Mouse (Mus musculus) heart, adult 18-20 months (tissue): ENCODE measurements around the gene Fgl2. TPM values are rescaled to one million over a fixed set of nuclear protein-coding genes. Genes with fewer than 3 reads are reported as not detected.

Experiments used
- DNase-seq, 2 experiments: peaks; one replicate each; pipeline ENCODE4 v3.0.0; 2021 to 2022; ENCODE audit warnings: mixed read lengths in 1 of 2
- total RNA-seq, 2 experiments: library from RNA; stranded (reverse); gene quantifications; 2 replicates each; pipeline ENCODE4 v1.2.3; 2021

The Fgl2 gene
- total RNA-seq, 2 experiments from 2014 or later, result 16.5 to 22.9 TPM

DNA sequence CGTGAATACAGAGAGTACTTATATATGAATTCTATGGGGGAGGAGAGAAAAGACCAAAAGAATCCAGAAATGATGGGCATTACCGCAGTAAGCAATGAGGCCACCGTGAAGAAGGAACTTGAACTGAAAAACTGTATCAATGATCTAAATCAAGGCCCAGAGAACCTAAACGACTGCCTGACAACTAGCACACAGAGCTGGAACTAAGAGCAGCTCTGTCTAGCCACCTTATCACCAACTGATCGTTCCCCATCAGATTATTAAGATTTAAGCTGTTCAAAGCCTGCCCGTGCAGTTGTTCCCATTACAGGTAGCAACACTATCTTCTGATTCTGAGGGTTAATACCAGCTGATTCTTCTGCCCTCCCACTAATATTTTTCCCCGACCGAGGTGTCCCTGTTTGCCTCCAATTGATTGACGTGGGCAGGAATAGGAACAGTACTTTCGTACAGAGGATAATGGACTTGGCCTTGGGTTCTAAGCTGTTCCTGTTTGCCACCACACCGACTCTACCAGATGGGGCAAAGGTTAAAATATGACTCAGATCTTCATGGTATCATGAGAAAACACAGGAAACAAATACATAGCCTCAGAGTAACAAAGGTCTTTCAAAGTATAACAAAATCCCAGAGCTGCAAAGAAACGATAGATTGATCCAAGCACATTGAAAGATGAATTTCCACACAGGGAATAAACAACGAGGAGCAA lies 12.0 kb downstream of the Fgl2 start:
- DNase-seq, result no peak

DNA sequence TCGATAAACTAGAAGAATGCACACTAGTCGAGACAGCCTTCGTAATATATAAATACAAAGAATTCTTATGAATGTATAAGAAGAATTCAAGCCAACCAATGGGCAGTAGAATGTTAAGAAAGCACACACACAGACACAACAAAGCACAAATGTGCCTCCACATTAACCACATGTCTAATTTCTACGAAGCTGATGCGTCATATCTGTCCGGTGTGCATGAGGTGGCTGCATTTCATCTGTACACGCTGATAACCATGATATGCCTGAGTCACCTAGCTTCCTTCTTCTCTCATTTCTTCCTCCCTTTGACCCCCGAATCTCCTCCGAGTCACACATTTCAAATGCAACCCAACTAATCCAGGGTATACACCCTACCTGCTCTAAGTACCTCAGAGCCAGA lies 12.5 kb downstream of the Fgl2 start:
- DNase-seq, result no peak

- DNase-seq, result peak in 1 of 2 experiments; percentile 21
Measured at GRCm38 (mm10) chr5:21386432-21386831, 14.0 kb downstream of the Fgl2 start.

DNA sequence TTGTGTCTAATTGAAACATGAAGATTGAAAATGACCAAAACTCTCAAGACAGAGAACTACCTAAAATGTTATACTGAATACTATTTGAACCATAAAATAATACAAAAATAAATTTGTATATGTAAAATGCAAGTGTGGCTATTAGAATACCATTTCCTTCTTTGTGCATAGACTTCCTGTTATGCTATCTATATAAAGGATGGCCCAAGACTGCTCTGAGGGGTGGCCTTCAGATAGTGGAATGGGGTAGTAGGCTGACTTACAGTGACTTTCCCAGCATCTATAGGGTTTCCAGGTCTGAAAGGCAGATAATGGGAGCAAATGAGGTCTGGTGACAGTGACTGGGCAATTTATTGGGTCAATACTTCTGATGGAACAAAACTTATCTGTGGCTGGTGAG lies 14.9 kb downstream of the Fgl2 start:
- no peak for DNase-seq

- DNase-seq, result no peak
Measured at GRCm38 (mm10) chr5:21388855-21389254, 16.4 kb downstream of the Fgl2 start.

DNA sequence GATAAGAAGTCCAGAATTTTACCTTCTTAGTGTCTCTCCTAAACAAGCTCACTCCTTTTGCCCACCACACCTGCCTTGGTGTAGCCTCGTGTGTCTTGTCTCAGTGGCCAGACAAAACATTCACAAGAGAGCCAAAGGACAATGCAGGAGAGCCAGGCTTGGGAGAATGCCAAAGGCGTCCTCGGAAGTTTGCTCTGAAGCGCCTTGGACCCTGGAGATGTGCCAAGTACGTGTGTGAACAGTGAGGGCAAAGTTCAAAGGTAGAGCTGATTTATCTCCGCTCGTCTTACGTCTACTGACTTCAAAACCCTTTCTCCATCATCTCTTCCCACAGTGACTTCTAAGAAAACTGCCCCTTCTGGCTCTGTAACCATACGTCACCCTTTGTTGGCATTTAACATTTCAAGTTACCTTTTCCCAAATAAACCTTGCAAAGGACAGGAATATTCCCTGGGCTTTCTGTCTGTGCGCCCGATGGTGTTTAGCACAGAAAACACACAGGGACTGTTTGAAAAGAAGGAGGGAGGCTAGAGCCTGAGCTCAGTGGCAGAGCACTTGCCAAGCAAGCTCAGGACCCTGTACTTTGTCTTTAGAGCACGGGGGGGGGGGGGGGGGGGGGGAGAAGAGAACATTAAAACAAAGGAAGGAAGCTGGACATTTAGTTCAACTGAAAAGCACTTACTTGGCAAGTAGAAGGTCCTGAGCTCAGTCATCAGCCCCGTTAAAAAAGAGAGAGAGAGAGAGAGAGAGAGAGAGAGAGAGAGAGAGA lies 19.4 kb downstream of the Fgl2 start:
- no peak for DNase-seq

GRCm38 (mm10) chr5:21394562-21394961 lies 22.1 kb downstream of the Fgl2 start:
- no peak for DNase-seq

DNA sequence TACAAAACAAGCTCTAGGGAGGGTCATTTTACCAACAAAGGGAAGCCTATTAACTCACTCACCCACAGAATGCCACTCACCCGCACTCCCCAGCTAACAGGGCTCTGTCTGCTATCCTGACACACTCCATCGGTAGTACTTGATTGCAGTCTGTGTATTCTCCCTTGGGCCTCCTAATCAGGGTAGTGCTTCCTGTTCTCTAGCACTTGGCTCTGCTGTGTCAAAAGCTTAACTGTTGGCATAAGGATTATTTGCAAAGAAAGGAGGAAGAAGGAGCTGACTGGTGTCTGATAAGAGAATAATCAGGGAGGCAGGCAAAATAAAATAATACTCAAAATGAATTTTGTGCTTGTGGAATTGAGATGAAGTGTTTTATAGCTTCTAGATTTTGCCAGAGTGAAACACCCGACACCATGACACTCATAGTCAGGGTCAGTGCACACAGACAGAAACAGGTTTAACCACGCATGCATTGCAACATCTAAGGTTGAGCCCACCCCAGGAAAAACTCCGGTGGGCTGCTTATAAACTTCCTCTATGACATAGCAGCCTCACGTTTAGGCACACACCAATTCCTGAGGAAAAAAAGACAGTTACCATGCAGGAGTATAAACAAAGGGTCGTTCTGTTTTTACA lies 22.9 kb downstream of the Fgl2 start:
- peak; percentile 36 to 55 for DNase-seq

- peak in 1 of 2 experiments; percentile 55 for DNase-seq
Measured at GRCm38 (mm10) chr5:21411261-21411666, 38.8 kb downstream of the Fgl2 start.

DNA sequence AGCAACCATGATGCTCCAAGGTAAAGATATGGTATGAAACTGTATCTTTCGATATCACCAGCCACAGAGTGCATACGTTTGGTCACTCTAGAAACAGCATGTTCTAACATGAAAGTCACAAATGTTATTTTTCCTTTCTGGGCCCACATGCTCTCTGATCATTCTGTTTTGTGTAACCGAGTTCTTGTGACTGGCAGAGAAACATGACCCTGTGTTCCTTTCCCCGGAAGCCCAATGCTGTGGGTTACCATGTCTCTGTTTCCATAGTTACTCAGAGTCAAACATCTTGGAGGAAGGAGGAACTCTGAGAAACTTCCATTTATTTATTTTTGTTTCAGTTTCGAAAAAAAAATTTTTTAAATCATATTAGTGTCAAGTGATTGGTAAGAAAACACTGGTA lies 39.6 kb downstream of the Fgl2 start:
- peak in 1 of 2 experiments; percentile 14 for DNase-seq

GRCm38 (mm10) chr5:21413322-21413721 lies 40.9 kb downstream of the Fgl2 start:
- DNase-seq, result no peak

GRCm38 (mm10) chr5:21414116-21414820 lies 41.8 kb downstream of the Fgl2 start:
- no peak for DNase-seq

DNA sequence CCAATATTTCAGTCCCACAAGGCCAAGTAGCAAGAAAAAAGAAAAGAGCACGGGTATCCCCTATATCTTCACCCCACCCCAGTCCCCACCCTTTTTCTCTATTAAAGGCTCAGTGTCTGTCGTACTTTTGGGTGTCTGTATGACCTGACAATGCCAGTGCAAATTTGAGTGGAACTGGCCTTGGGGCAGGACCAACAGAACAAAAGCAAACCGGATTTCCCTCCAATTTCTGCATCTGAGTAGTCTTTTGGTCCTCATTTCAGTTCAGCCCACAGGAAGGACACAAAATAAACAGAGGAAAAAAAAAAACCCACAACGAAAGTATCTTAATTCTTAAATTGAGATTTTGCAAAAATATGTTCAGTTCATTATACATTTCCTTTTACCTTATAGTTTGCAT lies 46.2 kb downstream of the Fgl2 start:
- DNase-seq, result no peak

DNA sequence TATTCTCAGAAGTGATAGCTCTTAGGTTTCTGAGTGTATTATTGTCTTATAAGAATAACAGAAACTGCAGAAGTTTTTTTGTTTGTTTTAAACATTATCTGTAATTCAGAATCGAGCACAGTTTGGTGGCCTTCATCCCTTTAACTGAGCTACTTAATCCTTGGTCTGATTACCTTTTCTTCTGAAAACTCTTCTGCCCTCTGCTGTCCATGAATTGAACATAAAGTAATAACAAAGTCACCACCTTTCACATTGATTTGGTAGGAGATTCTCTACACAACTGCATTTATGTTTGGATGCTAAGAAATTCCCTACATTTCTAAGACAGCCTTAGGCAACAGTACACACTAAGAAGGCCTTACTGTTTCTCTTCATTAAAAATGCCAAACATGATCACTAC lies 48.2 kb downstream of the Fgl2 start:
- peak; percentile 18 to 72 for DNase-seq

- peak; percentile 94 to 98 for DNase-seq
Measured at GRCm38 (mm10) chr5:21424614-21425602, 52.5 kb downstream of the Fgl2 start, which contains the start of the genes Ccdc146 and Fam185a. TSS of gene Ccdc146 (minus strand) at chr5:21424677. TSS of gene Fam185a (plus strand) at chr5:21424958.

GRCm38 (mm10) chr5:21426666-21427065 lies 54.2 kb downstream of the Fgl2 start:
- no peak for DNase-seq

Other genes with a start within 250 kb of the Fgl2 start
- 1 to 10 TPM; 3.6 to 4.0 TPM for gene Gsap, start 186.4 kb upstream of the Fgl2 start, total RNA-seq
- 1 to 10 TPM; 3.4 to 4.4 TPM for gene Ccdc146, start 52.0 kb downstream of the Fgl2 start, total RNA-seq
- gene Fam185a, start 52.3 kb downstream of the Fgl2 start, total RNA-seq, result 10 to 100 TPM; 20.7 to 22.3 TPM
- gene Lrrc17, start 170.9 kb downstream of the Fgl2 start, total RNA-seq, result 1 to 10 TPM; 2.0 to 2.8 TPM